Mouse (Mus musculus) forebrain, embryonic 15.5 days (tissue): ENCODE measurements around the gene Ifi47. TPM values are rescaled to one million over a fixed set of nuclear protein-coding genes. Genes with fewer than 3 reads are reported as not detected.
"Not testable (repeated sequence)": the region's sequence is repeated elsewhere in the genome, so short reads cannot be mapped to it uniquely, and the experiment has no call there.

Experiments used
- ATAC-seq: fragments of 200-750 bp; cut with Nextera tagmentation; replicated peaks from 2 replicates; pipeline ENCODE4 v1.8.0; 2017; ENCODE audit warnings: mild to moderate bottlenecking, moderate TSS enrichment, moderate library complexity
- H3K27ac ChIP-seq: fragments of 300-500 bp; sonication (generic); replicated peaks from 2 replicates; pipeline ENCODE4 v1.5.1; 2015; ENCODE audit warnings: mild to moderate bottlenecking, inconsistent platforms
- H3K27me3 ChIP-seq: fragments of 300-500 bp; sonication (generic); 2 replicates; pipeline ENCODE4 v1.6.1; 2015; ENCODE audit warnings: inconsistent platforms
- H3K36me3 ChIP-seq: fragments of 300-500 bp; sonication (generic); 2 replicates; pipeline ENCODE4 v1.6.1; 2015; ENCODE audit warnings: mild to moderate bottlenecking, inconsistent platforms
- H3K4me1 ChIP-seq: fragments of 300-500 bp; sonication (generic); 2 replicates; pipeline ENCODE4 v1.6.1; 2015; ENCODE audit warnings: inconsistent platforms
- H3K4me2 ChIP-seq: fragments of 300-500 bp; sonication (generic); replicated peaks from 2 replicates; pipeline ENCODE4 v1.6.1; 2015; ENCODE audit warnings: mild to moderate bottlenecking, inconsistent platforms
- H3K4me3 ChIP-seq: fragments of 300-500 bp; sonication (generic); 2 replicates; pipeline ENCODE4 v1.5.1; 2015; ENCODE audit warnings: mild to moderate bottlenecking, inconsistent platforms
- H3K9ac ChIP-seq: fragments of 300-500 bp; sonication (generic); replicated peaks from 2 replicates; pipeline ENCODE4 v1.6.1; 2015; ENCODE audit warnings: mild to moderate bottlenecking, inconsistent platforms
- H3K9me3 ChIP-seq: fragments of 300-500 bp; sonication (generic); 2 replicates; pipeline ENCODE4 v1.6.1; 2016; ENCODE audit warnings: inconsistent platforms
- WGBS: fragments of 180-500 bp; shearing (Covaris S2); methylation state at CpG from one replicate; pipeline ENCODE4 v1.1.7; 2015; ENCODE audit warnings: mixed read lengths; 5-methylcytosine and 5-hydroxymethylcytosine counted together
- polyA plus RNA-seq: library from polyadenylated mRNA; unstranded; fragments of >200 nt; fragmentation: Nextera tagmentation; extraction: Ambion mirVana; gene quantifications from 2 replicates; pipeline ENCODE4 v1.2.1, GENCODE M21; 2015

Ifi47 gene
- 0.38 and 0.54 TPM in 2 replicates for polyA plus RNA-seq

- not testable (repeated sequence) for ATAC-seq, H3K36me3 ChIP-seq, H3K9ac ChIP-seq, H3K9me3 ChIP-seq, H3K4me1 ChIP-seq, H3K27ac ChIP-seq, H3K4me3 ChIP-seq, H3K4me2 ChIP-seq, H3K27me3 ChIP-seq
- WGBS, result 77% methylated on average over 6 of the region's 6 CpGs
Measured at GRCm38 (mm10) chr11:49076001-49076757, at the start of gene Ifi47. TSS of gene Ifi47 (plus strand) at chr11:49076587.

- not testable (repeated sequence) for H3K4me3 ChIP-seq, H3K9ac ChIP-seq, ATAC-seq, H3K4me1 ChIP-seq, H3K4me2 ChIP-seq, H3K27ac ChIP-seq, H3K9me3 ChIP-seq, H3K36me3 ChIP-seq, H3K27me3 ChIP-seq
Measured at GRCm38 (mm10) chr11:49050064-49050463, 26.3 kb upstream of the Ifi47 start.

GRCm38 (mm10) chr11:49051093-49051891 is 25.1 kb upstream of the Ifi47 start, which contains the start of gene 9930111J21Rik2:
TSS of gene 9930111J21Rik2 (minus strand) at chr11:49051242.
- H3K27ac ChIP-seq, H3K4me2 ChIP-seq, H3K4me3 ChIP-seq, H3K4me1 ChIP-seq, H3K9ac ChIP-seq, H3K9me3 ChIP-seq, H3K36me3 ChIP-seq, ATAC-seq, H3K27me3 ChIP-seq: not testable (repeated sequence)
- 79% methylated on average over 1 of the region's 6 CpGs for WGBS

GRCm38 (mm10) chr11:49051894-49052293 is 24.5 kb upstream of the Ifi47 start:
- not testable (repeated sequence) for ATAC-seq, H3K4me3 ChIP-seq, H3K9ac ChIP-seq, H3K27ac ChIP-seq, H3K4me2 ChIP-seq, H3K36me3 ChIP-seq, H3K9me3 ChIP-seq, H3K27me3 ChIP-seq, H3K4me1 ChIP-seq
- no CpG with 5 or more reads among the region's 5 CpGs for WGBS

- not testable (repeated sequence) for H3K36me3 ChIP-seq, H3K4me2 ChIP-seq, ATAC-seq, H3K9me3 ChIP-seq, H3K27ac ChIP-seq, H3K4me3 ChIP-seq, H3K9ac ChIP-seq, H3K4me1 ChIP-seq, H3K27me3 ChIP-seq
- 77% methylated on average over 2 of the region's 3 CpGs for WGBS
Measured at GRCm38 (mm10) chr11:49060061-49060460, 16.3 kb upstream of the Ifi47 start.

- H3K4me2 ChIP-seq, H3K27me3 ChIP-seq, H3K27ac ChIP-seq, H3K4me1 ChIP-seq, ATAC-seq, H3K9me3 ChIP-seq, H3K4me3 ChIP-seq, H3K9ac ChIP-seq, H3K36me3 ChIP-seq: not testable (repeated sequence)
- 90% methylated on average over 2 of the region's 2 CpGs for WGBS
Measured at GRCm38 (mm10) chr11:49061865-49062264, 14.5 kb upstream of the Ifi47 start.

GRCm38 (mm10) chr11:49063713-49064469 is 12.5 kb upstream of the Ifi47 start, which contains the start of gene Tgtp2:
TSS of gene Tgtp2 (minus strand) at chr11:49064206.
- not testable (repeated sequence) for H3K9ac ChIP-seq, H3K9me3 ChIP-seq, H3K27me3 ChIP-seq, H3K4me2 ChIP-seq, ATAC-seq, H3K4me1 ChIP-seq, H3K27ac ChIP-seq, H3K36me3 ChIP-seq, H3K4me3 ChIP-seq
- 81% methylated on average over 5 of the region's 5 CpGs for WGBS

- no peak overlapping the region for H3K4me3 ChIP-seq
Measured at GRCm38 (mm10) chr11:49068358-49068757, 8.0 kb upstream of the Ifi47 start.

GRCm38 (mm10) chr11:49077012-49077411 is 625 bp downstream of the Ifi47 start:
- 86% methylated on average over 1 of the region's 1 CpGs for WGBS
- no peaks in the 10 kb centered on the region for H3K36me3 ChIP-seq
- no peak for ATAC-seq

More at GRCm38 (mm10) chr11:49068358-49068757, 8.0 kb upstream of the Ifi47 start:
- ATAC-seq, result no peak
- Histone ChIP-seq H3K9ac (no peak overlapping the region), H3K4me1 (no peaks in the 10 kb centered on the region), H3K36me3 (no peaks in the 10 kb centered on the region), H3K27ac (no peak overlapping the region), H3K27me3 (no peaks in the 10 kb centered on the region), H3K4me2 (no peak overlapping the region), H3K9me3 (no peaks in the 10 kb centered on the region)
- 94% methylated on average over 1 of the region's 1 CpGs for WGBS

GRCm38 (mm10) chr11:49078719-49079118 is 2.3 kb downstream of the Ifi47 start:
- H3K36me3 ChIP-seq, result no peaks in the 10 kb centered on the region
- no peaks in the 10 kb centered on the region for H3K27me3 ChIP-seq
- 92% methylated on average over 3 of the region's 3 CpGs for WGBS
- H3K4me3 ChIP-seq, result no peak overlapping the region
- H3K9me3 ChIP-seq, result no peaks in the 10 kb centered on the region
- H3K4me1 ChIP-seq, result no peaks in the 10 kb centered on the region
- no peak overlapping the region for H3K4me2 ChIP-seq
- H3K9ac ChIP-seq, result no peak overlapping the region
- no peak overlapping the region for H3K27ac ChIP-seq
- no peak for ATAC-seq

More at GRCm38 (mm10) chr11:49077012-49077411, 625 bp downstream of the Ifi47 start:
- Histone ChIP-seq H3K4me3 (no peak overlapping the region), H3K9ac (no peak overlapping the region), H3K27ac (no peak overlapping the region), H3K4me1 (no peaks in the 10 kb centered on the region), H3K4me2 (no peak overlapping the region), H3K27me3 (no peaks in the 10 kb centered on the region), H3K9me3 (no peaks in the 10 kb centered on the region)

GRCm38 (mm10) chr11:49080636-49081035 is 4.2 kb downstream of the Ifi47 start:
- no peak for ATAC-seq
- H3K4me3 ChIP-seq, result no peak overlapping the region
- H3K27me3 ChIP-seq, result no peaks in the 10 kb centered on the region
- no peak overlapping the region for H3K27ac ChIP-seq
- no peak overlapping the region for H3K4me2 ChIP-seq
- no peaks in the 10 kb centered on the region for H3K4me1 ChIP-seq
- 76% methylated on average over 1 of the region's 1 CpGs for WGBS
- H3K9me3 ChIP-seq, result no peaks in the 10 kb centered on the region
- H3K9ac ChIP-seq, result no peak overlapping the region
- H3K36me3 ChIP-seq, result no peaks in the 10 kb centered on the region

GRCm38 (mm10) chr11:49081356-49081755 is 5.0 kb downstream of the Ifi47 start:
- WGBS, result 86% methylated on average over 4 of the region's 4 CpGs
- Histone ChIP-seq H3K4me3 (no peak overlapping the region), H3K9ac (no peak overlapping the region), H3K27me3 (no peaks in the 10 kb centered on the region), H3K36me3 (no peaks in the 10 kb centered on the region), H3K9me3 (no peaks in the 10 kb centered on the region), H3K4me2 (no peak overlapping the region), H3K4me1 (no peaks in the 10 kb centered on the region), H3K27ac (no peak overlapping the region)
- ATAC-seq, result no peak
